Mouse (Mus musculus): ENCODE measurements around the gene Bdh1.
"Not testable (repeated sequence)": the region's sequence is repeated elsewhere in the genome, so short reads cannot be mapped to it uniquely, and the experiment has no call there.

GRCm38 (mm10) chr16:31375877-31376582 is 46.0 kb upstream of the Bdh1 start:
- not testable (repeated sequence) for TF ChIP-seq EP300, CTCF (IDR thresholded peaks at IDR 0.05; ENCODE audit: low read depth)

Data from heart, postnatal 0 days (tissue).